Mouse (Mus musculus) megakaryocyte, embryonic 14.5 days (primary cell): ENCODE measurements around the gene A430078G23Rik.

Source experiments
- FLI1 ChIP-seq: IDR thresholded peaks from 2 replicates; pipeline ENCODE4 v1.6.1; 2012; ENCODE audit warnings: low read length, inconsistent platforms, mixed read lengths
- GATA1 ChIP-seq: IDR thresholded peaks from 3 replicates; pipeline ENCODE4 v1.6.1; 2012; ENCODE audit warnings: mixed read lengths, low read length, inconsistent platforms, borderline replicate concordance

GRCm38 (mm10) chr8:3400509-3400908, 47.3 kb downstream of the A430078G23Rik start:
- TF ChIP-seq FLI1 (no peak), GATA1 (no peak)
